Mouse (Mus musculus): ENCODE measurements at regions not wholly inside any gene's neighbourhood (a gene's known extent, or its start where the extent isn't known, plus 50 kb on each side); places are given as distances from the start of the nearest gene placed in this dataset.

DNA sequence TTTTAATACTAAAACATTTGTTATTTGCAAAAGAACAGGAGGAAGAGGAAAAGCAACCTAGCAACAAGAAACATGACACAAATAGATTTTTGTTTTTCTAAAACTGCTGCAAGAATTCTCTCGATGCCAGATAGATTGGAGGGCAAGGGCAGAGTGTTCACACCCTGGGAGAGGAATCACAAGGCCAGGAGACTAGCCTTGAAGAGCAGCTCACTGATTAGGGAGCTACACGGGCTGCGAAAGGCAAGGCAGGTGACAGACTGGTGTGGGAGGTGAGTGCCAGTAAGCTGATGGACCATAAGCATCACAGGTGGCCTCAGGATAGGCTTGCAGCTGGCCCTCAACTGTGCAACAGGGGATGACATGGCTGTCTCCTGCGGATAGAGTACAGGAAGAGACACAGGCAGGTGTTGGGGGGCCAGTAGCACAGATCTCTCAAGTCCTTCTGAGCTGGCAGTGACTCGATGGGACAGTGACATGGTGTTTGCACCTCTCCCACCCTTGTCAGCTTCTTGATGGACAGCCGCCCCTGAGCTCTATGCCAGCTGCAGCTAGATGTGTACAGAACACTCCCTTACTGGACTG lies 102.0 kb upstream of the Abca1 start:
- DNase-seq, result peak; percentile 88

DNA sequence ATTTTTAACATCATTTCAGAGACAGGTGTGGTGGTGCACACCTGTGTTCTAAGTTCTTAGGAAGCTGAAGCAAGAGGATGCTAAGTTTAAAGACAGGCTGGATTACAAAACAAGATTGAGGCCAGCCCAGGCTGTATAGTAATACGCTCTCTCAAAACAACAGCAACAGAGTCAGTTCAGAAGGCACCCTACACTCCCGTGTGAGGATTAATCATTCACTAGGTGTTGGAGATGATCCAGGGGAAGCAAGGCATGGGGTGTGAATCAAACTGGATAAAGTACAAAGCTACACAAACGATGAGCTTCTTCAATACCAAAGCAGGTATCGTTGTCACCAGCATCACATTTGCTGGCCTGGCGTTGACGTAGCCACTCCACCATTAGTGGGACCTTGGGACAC lies 99.3 kb upstream of the Abca1 start:
- peak; percentile 21 for DNase-seq

DNA sequence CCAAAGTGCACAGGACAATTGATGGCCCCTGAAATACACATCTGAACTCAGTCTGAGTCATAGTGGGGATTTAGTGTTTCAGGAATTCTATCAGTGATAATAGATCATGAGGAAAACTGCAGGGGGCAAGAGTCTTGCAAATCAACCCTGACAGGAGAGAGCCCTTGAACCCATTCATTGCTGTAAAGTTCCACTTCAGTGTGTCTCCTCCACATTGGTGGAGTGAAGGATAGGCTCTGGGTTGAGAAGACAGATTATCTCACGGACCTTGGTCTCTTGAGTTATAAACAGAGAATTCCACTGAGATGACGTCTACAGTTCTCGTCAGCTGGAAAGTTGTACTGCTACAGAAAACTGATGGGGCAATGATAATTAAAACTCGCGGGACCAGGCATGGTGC lies 97.3 kb upstream of the Abca1 start:
- DNase-seq, result peak; percentile 29

DNA sequence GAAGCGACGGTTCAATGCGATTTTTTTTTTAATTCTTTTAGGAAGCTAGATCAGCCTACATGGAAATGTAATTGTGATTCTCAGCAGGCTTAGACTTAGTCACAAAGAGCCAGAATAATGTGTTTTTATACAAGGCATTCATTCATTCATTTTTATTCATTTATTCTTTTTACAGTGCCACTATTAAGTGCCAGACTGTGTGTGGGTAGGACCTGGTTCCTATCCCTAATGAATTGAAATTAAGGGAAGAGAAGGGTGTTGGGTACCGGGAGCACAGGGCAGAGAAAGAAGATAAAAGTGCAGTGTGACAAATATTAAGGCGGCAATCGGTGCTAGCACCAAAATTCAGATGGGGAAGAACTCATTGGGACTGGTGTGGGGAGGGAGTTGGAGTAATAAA lies 94.8 kb upstream of the Abca1 start:
- DNase-seq, result peak; percentile 22

DNA sequence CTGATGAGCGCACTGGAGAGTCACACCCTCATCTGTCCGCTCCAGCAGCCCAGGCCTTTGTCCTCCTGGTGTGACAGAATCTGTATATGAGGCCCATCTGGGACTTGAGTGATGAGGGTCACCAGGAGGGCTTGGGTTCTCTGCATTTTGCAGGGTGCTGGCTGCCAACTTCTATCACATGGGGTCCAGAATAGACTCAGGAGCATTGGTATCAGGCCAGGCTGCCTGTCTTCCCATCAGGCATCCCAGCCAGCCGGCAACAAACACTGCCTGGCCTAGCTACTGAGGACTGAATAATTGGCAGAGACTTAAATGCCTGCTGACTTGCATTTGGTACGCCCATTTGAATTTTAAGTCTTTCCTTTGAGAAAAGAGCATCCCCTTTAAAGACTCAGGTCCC lies 94.0 kb upstream of the Abca1 start:
- DNase-seq, result peak; percentile 89

DNA sequence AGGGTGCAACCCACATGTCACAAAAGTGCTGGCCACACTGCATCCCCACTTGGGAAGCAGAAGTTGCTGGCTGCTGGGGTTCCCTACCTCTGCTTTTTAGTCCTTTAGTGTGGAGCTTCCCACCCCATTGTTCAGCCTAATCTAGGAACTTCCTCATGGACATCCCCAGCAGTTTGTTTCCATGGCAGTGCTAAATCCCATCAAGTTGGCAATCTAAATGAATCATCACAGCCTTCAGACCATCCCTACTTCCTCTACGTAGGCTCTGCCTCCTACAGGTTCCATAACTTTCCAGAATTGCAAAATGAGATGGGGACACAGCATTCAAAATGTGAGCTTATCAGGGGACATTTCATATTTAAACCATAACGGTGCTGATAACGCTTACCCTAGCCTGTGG lies 90.6 kb upstream of the Abca1 start:
- DNase-seq, result peak; percentile 61

DNA sequence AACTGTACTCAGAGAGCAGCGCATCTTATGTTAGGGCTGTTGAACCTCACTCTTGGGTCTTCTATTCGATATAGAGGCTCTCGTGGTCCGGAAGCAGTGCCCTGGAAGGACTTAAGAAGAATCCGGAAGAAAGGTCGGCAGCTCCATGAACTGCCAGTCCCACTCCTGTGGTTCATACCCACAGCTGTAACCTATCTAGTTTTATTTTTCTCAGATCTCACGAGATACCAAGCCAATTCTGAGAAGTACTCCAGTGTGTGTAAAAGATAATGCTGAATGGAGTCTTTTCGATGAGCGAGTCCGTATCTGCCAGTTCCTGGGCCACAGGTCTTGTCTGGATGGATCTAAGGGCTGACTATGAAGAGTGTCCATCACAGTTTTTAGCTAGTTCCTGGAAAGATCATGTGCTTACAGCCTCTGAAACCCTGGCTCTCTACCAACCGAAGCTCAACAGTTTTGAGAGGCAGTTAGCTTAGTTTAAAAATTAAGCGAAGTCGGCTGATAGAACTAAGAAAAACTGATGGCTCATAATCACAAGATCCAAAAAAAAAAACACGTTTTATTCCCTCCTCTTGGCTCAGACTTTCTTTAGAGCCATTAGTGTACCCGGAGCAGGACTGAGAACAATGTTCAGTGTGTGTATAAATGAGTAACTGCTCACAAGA lies 86.5 kb upstream of the Abca1 start:
- DNase-seq, result peak; percentile 78

DNA sequence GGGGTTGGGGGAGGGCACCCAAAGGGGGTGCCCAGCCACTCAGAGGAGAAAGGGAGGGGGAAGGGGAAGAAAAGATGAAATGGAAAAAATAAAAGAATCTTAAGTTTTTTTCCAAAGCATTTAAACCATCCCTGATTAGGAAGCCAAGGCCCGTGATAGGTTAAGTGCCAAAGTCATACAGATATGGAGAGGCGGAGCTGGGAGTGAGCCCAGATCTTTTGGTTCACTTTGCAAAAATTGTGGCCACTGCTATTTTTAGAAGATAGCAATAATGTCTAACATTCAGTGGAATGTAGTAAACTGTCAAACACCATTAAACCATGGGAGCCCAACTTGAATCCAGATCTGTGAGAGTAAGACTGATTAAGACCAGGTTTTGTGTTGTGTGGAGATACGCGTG lies 85.9 kb upstream of the Abca1 start:
- DNase-seq, result peak; percentile 83

DNA sequence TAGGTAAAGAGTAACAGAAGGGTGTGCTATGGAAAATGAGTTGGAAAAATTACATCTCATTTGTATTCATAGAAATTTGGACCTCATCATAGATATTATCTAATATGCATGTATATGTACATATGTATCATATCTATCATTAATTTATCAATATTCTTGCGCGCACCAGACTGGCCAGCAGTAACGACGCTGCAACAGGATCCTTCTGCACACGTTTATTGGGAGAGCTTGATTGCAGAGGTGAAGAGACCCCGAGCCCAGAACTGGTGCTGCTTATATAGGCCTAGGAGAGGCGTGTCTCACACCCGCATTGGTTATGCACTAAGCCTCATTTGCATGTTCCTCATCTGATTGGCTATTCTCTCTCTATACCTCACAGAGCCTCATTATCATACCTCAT lies 83.8 kb upstream of the Abca1 start:
- DNase-seq, result peak; percentile 64

DNA sequence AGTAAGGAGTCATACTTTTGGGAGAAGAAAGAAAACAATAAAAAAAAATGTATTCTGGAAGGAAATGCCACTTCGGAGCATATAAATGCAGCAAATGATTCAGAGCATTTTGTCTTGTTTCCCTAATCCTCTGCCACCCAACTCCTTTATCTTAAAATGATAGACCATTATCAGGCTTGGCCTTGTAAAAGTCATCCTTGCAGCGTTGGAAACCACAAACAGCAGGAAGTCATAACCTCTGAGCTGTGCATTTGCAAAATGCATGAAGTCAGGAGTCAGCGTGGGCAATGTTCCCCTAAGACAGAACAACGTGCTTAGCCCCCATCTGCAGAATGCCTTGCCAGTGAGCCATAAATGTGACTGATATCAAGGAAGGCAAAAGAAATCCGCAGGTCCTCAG lies 80.2 kb upstream of the Abca1 start:
- DNase-seq, result peak; percentile 88

DNA sequence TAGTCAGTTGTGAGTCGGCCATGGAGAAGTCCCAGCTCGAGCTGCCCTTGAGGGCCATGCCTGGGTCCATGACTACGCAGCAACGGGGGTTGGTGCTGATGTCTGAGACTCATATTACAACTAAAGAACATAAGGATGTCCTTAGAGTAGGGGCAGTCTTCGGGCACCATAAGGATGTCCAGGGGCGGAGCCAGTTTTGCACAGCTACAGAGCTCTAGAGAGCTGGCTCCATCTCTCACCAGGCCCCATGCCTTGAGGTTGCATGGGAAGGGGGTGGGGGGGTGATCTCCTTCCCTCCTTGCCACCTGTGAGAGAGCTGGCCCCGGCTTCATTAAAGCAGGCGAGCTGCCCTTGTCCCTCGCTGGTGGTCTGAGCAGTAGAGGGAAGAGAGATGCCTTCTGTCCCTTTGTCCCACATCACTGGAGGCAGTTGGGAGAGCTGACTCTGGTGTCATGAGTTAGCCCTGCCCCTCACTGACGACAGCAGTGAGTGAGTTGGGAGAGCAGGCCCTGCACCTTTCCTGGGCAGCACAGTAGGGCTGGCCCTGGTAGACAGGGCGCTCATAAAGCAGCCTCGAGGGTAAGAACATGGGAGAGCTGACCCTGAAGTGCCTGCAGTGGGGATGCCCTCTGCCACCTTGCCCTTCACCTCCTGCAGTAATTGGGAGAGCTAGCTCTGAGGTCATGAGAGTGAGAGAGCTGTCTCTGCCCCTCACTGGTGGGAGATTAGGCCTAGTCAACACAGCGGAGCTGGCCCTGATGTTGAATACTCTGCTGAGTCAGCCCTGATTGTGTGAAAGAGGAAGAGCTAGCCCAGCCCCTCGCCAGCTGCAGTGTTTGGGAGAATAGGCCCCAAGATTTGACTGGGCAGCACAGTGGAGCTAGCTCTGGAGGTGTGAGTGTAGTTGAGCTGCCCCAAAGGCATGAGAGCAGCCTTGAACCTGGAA lies 78.9 kb upstream of the Abca1 start:
- DNase-seq, result peak; percentile 93

DNA sequence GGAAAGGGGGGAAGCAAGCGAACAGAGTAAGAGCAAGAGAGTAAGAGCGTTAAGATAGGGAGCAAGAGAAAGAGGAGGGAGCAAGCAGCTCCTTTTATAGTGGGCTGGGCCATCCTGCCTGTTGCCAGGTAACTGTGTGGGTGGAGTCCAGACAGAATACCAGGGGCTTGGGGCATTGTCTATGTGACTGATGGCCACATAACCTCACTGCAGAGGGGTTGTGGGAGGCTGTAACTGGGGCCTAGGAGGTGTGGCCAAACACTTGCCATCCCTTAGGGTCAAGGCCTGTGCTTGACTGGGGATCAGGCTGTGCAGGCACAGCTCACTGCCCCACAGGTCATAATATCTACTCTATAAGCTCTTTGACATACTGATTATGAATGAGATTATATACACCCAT lies 76.2 kb upstream of the Abca1 start:
- peak; percentile 61 for DNase-seq

DNA sequence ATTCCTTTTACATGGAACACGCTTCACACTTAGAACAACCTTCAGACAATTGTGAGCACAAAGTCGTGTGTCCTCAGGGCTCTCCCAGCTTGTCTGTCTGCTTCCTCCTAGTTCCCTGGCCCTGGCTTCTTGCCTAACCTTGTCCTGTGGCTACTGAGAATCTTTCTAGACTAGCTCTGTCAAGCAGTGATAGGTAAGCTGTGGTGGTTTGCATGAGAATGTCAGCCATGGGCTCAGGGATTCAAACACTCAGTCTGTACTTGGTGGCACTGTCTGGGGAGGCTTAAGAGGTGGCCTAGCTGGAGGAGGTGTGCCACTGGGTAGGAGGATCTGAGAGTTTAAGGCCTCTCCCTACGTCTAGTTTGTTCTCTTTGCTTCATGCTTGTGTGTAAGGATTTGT lies 72.7 kb upstream of the Abca1 start:
- DNase-seq, result peak; percentile 85

DNA sequence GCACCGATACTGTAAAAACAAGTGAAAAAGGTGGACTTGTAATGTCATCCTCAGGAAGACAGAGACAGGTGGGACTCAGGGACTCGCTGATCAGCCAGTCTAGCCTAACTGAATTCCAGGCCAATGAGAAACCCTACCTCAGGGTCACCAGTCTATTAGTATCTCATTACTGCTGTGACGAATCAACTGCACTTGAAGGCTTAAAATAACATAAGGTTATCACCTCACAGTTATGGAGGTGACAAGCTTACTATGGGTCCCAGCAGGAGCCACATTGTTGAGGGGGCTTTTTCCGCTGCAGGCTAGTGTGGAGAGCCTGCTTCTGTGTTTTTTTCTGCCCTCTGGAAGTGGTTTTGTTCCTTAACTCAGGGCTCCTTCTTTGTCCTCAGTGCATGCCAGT lies 72.2 kb upstream of the Abca1 start:
- DNase-seq, result peak; percentile 59

DNA sequence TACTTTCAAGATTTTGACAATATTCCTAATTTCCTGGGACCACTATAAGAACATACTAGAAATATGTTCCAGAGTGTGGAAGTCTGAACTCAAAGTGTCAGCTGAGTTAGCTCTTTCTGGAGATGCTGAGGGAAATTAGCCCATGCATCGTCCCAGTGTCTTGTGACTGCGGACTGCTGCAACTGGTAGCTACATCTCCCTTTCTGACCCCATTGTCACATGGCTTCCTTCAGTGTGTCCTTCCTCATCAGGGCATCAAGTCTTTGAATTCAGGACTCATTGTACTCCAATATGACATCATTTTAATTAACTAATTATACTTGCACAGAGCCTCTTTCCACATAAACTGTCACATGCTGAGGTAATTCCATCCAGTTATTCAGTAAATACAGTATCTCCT lies 71.4 kb upstream of the Abca1 start:
- peak; percentile 90 for DNase-seq

DNA sequence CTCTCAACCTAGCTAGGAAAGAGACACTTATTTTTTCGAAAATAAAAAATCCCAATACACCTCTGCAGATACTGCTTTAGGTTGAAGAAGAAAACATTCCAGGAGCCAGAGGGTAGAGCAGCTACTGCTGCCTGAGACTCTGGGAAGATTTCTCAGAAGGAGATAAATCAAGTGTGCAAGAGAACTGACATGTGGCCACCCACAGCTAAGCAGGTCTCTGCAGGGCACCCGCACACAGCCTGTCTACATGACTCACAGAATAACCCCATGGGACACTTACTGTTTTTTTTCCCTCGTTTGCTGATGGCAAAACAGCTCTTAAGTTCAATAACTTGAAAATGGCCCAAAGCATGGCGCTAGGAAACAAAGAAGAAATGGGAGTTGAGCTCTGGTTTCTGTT lies 68.7 kb upstream of the Abca1 start:
- no peak for DNase-seq

DNA sequence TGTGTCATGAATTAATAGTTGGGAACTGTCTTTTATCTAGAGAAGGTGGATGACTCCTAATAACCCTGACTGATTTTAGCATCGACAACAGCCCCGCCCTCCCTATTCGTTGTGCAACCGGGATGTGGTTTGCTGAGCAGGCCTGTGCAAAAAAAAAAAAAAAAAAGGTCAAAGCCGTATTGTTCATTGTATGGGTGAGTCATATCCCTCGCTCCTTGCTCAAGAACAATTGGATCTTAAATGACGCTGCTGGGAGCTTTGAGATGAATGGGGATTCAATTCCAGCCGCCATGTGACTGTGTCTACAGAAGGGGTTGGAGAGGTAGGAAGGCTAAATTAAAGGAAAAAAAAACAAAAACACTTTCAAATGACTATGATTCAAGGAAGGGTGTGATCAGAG lies 68.1 kb upstream of the Abca1 start:
- peak; percentile 96 for DNase-seq

DNA sequence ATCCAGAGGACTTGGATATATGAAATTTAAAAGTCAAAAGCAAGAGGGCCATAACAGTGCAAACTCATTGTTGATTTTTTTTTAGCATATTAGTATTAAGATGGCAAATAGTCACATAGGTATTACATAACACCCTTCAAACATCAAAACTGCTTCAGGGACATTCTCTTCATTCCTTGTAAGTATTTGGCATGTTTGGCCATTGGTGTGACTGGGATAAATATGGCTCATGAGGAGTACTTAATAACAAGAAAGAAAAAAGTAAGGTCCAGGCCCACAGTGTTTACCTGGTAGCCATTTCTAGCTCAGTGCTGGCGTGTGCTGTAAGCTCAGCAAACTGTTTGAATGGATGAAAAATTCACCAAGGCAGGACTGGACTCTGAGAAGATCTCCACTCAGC lies 67.4 kb upstream of the Abca1 start:
- DNase-seq, result peak; percentile 29

DNA sequence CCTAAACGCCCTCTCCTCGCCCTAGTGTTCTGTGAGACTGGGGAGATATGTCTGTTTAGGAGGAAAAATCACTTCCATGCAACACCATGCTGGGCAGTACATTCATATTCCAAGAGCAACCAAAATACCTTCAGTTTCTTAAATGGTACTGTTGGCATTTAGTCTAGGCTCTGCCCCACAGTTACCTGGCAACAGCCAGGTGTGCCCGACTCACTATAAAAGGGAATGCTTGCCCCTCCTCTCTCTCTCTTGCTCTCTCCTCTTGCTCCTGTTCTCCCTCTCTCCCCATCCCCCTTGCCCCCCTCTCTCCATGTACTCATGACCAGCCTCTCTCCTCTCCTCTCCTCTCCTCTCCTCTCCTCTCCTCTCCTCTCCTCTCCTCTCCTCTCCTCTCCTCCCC lies 66.7 kb upstream of the Abca1 start:
- DNase-seq, result peak; percentile 51

DNA sequence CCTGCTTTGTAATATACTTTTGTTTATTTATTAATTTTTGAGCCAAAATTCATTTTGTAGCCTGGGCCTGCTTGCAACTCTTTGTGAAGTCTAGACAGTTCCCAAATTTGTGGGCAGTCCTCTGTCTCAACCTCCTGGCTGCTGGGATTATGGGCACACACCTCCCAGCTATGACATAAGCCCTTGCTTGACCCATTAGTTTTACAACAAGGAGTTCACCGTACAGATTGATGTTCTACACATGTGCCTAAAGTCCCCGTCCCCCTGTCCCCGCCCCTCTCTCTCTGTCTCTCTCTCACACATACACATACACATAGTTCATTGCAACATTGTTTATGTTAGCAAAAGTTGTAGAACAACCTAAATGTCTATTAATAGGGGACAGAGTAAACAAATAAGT lies 63.7 kb upstream of the Abca1 start:
- DNase-seq, result no peak

DNA sequence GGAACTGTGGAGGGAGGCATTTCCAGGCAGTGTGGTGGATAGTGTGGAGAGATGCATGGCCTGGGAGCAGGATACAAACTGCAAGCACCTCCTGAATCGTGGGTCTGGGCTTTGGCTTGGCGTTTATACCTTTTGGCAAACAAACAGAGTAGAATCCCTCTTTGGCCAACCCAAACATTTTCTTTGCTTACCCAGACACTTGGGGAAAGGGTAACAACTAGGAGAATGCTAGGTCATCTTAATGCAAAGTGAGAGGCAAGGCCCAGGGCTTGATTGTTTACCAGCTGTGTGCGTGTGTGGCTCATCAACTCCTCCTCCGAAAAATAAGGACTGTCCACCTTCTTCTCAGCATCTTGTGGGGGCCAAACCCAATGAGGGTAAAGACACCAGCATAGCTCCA lies 61.1 kb upstream of the Abca1 start:
- DNase-seq, result no peak

DNA sequence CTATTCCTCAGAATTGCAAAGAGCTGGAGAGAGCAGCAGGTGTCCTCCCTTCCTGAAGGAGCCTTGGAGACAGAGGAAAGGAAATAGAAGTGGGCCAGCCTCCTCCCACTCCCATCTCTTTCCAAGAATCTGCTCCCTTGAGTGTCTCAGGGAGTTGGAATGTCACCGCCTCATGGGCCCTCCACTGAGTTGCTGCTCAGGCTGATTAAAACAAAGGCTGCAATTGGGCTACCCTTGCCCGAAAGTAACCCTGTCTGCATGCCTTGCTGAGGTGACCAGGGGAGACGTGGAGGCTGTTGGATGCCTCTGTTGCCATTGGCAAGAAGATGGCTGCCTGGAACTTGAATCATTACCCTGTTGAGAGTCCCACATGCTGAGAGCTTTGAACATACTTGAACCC lies 59.7 kb upstream of the Abca1 start:
- DNase-seq, result peak; percentile 99

DNA sequence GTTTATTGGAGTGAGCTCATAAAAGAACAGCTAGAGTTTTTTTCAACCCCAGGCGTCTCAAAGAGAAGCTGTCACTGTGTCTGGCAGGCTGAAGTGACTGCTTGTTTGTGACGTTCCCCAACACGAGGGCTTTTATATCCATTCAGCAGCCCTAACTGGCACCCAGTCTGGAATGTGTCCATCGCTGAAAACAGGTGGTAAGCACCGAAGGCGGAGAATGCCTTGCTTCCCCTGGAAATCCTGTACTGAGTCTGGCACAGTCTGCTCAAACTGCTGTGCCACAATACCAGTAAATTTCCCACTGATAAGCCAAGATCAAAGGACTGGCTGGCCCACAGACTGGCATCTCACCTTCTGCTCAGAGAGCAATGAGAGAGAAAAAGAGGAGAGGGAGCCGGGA lies 59.1 kb upstream of the Abca1 start:
- peak; percentile 94 for DNase-seq

DNA sequence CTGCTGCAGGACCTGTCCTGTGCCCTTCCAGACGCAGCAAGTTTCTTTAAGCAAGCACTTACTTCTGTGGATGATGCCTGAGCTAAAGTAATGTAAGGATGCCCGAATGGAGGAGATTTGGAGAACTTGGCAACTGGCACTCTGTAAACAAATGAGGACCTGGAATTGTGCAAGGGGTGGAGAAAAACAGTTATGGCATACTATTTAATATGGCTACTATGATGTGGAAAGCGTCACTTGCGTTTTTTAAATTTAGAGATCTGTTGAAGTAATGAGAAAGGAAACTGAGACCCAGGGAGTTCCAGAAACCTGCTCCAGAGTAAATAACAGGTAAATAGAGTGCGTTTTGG lies 58.6 kb upstream of the Abca1 start:
- DNase-seq, result no peak

Measured in heart, adult 11 months (tissue).